ENCODE assay signal across 17 mouse cellular contexts in genomic region chr6:134961858-134962517, GRCm38 (mm10). TPM values are rescaled to one million over a fixed set of nuclear protein-coding genes. Genes with fewer than 3 reads are reported as not detected.
DNase-seq lines count a peak whose midpoint lies in the region; ATAC-seq and TF ChIP-seq lines count a peak whose summit lies in the region.
"Had no signal": no experiment of that assay in that cellular context is flagged by ENCODE, and none has a peak within 500 bp of the region (broad histone marks: within the 10 kb centered on the region; RNA-seq: fewer than 3 reads in every experiment).

No protein-coding gene starts in this region.

- no peaks in the 10 kb centered on the region for H3K9me3 ChIP-seq in hindbrain, embryonic 11.5 days (ENCODE audit: control insufficient read depth, low read length)
- H3K9me3 ChIP-seq in hindbrain, embryonic 12.5 days (replicated peaks): no peaks in the 10 kb centered on the region
- no peaks in the 10 kb centered on the region for H3K9me3 ChIP-seq in midbrain, embryonic 13.5 days
- H3K9me3 ChIP-seq in midbrain, postnatal 0 days (ENCODE audit: low read length): no peaks in the 10 kb centered on the region
- no peaks in the 10 kb centered on the region for H3K9me3 ChIP-seq in embryonic facial prominence, embryonic 10.5 days
- H3K9me3 ChIP-seq in forebrain, embryonic 13.5 days (replicated peaks): no peaks in the 10 kb centered on the region
- H3K9me3 ChIP-seq in heart, embryonic 12.5 days (replicated peaks): no peaks in the 10 kb centered on the region
- H3K9me3 ChIP-seq: liver, embryonic 15.5 days had no signal

- H3K4me3 ChIP-seq in hindbrain, embryonic 11.5 days (ENCODE audit: low read depth, low read length): no peak overlapping the region
- H3K4me3 ChIP-seq in hindbrain, embryonic 12.5 days: no peak overlapping the region
- no peak overlapping the region for H3K4me3 ChIP-seq in midbrain, embryonic 13.5 days (replicated peaks)
- no peak overlapping the region for H3K4me3 ChIP-seq in midbrain, postnatal 0 days (ENCODE audit: low read depth, low read length)
- no peak overlapping the region for H3K4me3 ChIP-seq in embryonic facial prominence, embryonic 10.5 days
- no peak overlapping the region for H3K4me3 ChIP-seq in forebrain, embryonic 13.5 days
- no peak overlapping the region for H3K4me3 ChIP-seq in heart, embryonic 12.5 days
- H3K4me3 ChIP-seq: erythroblast, embryonic 14.5 days; liver, embryonic 15.5 days; myocyte had no signal

- H3K27ac ChIP-seq in hindbrain, embryonic 11.5 days (ENCODE audit: low read depth, low read length): peak overlapping the region; percentile 4; the same call in 1 of the 2 replicates
- no peak overlapping the region for H3K27ac ChIP-seq in hindbrain, embryonic 12.5 days
- peak overlapping the region; percentile 10; the same call in 1 of the 2 replicates for H3K27ac ChIP-seq in midbrain, embryonic 13.5 days
- no peak overlapping the region for H3K27ac ChIP-seq in midbrain, postnatal 0 days (ENCODE audit: low read depth, low read length)
- H3K27ac ChIP-seq in embryonic facial prominence, embryonic 10.5 days (replicated peaks): 0 out of 2 replicates have a peak overlapping the region, but pooled peaks have one; percentile 24
- peak overlapping the region; percentile 82 for H3K27ac ChIP-seq in forebrain, embryonic 13.5 days
- H3K27ac ChIP-seq in heart, embryonic 12.5 days (ENCODE audit: poor library complexity, severe bottlenecking): no peak overlapping the region
- H3K27ac ChIP-seq: liver, embryonic 15.5 days had no signal

- 0 out of 2 replicates have a peak, but pooled peaks cover 3% of the 10 kb centered on the region for H3K4me1 ChIP-seq in hindbrain, embryonic 11.5 days (replicated peaks; ENCODE audit: control insufficient read depth, insufficient read depth, low read length)
- H3K4me1 ChIP-seq in hindbrain, embryonic 12.5 days: peaks cover 19% of the 10 kb centered on the region
- H3K4me1 ChIP-seq in midbrain, embryonic 13.5 days (replicated peaks): peaks cover 26% of the 10 kb centered on the region
- no peaks in the 10 kb centered on the region for H3K4me1 ChIP-seq in midbrain, postnatal 0 days (ENCODE audit: insufficient read depth, low read length)
- peaks cover 31% of the 10 kb centered on the region for H3K4me1 ChIP-seq in embryonic facial prominence, embryonic 10.5 days
- H3K4me1 ChIP-seq in forebrain, embryonic 13.5 days: peaks cover 38% of the 10 kb centered on the region
- H3K4me1 ChIP-seq in heart, embryonic 12.5 days (replicated peaks): no peaks in the 10 kb centered on the region
- H3K4me1 ChIP-seq: liver, embryonic 15.5 days had no signal

- H3K9ac ChIP-seq in hindbrain, embryonic 11.5 days (ENCODE audit: low read depth, low read length): no peak overlapping the region
- no peak overlapping the region for H3K9ac ChIP-seq in hindbrain, embryonic 12.5 days
- no peak overlapping the region for H3K9ac ChIP-seq in midbrain, embryonic 13.5 days (replicated peaks)
- no peak overlapping the region for H3K9ac ChIP-seq in midbrain, postnatal 0 days (replicated peaks; ENCODE audit: low read length, poor library complexity, severe bottlenecking)
- H3K9ac ChIP-seq in forebrain, embryonic 13.5 days: no peak overlapping the region
- no peak overlapping the region for H3K9ac ChIP-seq in heart, embryonic 12.5 days
- H3K9ac ChIP-seq: liver, embryonic 15.5 days had no signal

- no peak for ATAC-seq in hindbrain, embryonic 11.5 days (ENCODE audit: low FRiP score)
- ATAC-seq in hindbrain, embryonic 12.5 days (ENCODE audit: low FRiP score): no peak
- ATAC-seq in midbrain, embryonic 13.5 days: no peak
- no peak for ATAC-seq in midbrain, postnatal 0 days (ENCODE audit: low FRiP score)
- peak; percentile 50 for ATAC-seq in forebrain, embryonic 13.5 days
- ATAC-seq in heart, embryonic 12.5 days (ENCODE audit: insufficient number of reproducible peaks, low FRiP score): no peak
- ATAC-seq: CD4-positive, CD25-positive, alpha-beta regulatory T cell, adult 4 months; inflammation-experienced regulatory T-cells, adult 6 months had no signal

- no peak overlapping the region for H3K4me2 ChIP-seq in hindbrain, embryonic 11.5 days (replicated peaks; ENCODE audit: low read depth, low read length)
- no peak overlapping the region for H3K4me2 ChIP-seq in hindbrain, embryonic 12.5 days (replicated peaks)
- no peak overlapping the region for H3K4me2 ChIP-seq in midbrain, embryonic 13.5 days (replicated peaks)
- H3K4me2 ChIP-seq in midbrain, postnatal 0 days (ENCODE audit: low read depth, low read length, poor library complexity, severe bottlenecking): no peak overlapping the region
- H3K4me2 ChIP-seq in forebrain, embryonic 13.5 days: no peak overlapping the region
- H3K4me2 ChIP-seq in heart, embryonic 12.5 days: no peak overlapping the region
- H3K4me2 ChIP-seq: liver, embryonic 15.5 days had no signal

- H3K27me3 ChIP-seq in hindbrain, embryonic 11.5 days (ENCODE audit: control insufficient read depth, insufficient read depth, low read length): no peaks in the 10 kb centered on the region
- H3K27me3 ChIP-seq in hindbrain, embryonic 12.5 days: no peaks in the 10 kb centered on the region
- H3K27me3 ChIP-seq in midbrain, embryonic 13.5 days: no peaks in the 10 kb centered on the region
- H3K27me3 ChIP-seq in midbrain, postnatal 0 days (ENCODE audit: insufficient read depth, low read length): no peaks in the 10 kb centered on the region
- no peaks in the 10 kb centered on the region for H3K27me3 ChIP-seq in embryonic facial prominence, embryonic 10.5 days (replicated peaks; ENCODE audit: low read depth, poor library complexity, severe bottlenecking)
- H3K27me3 ChIP-seq in forebrain, embryonic 13.5 days: 0 out of 2 replicates have a peak, but pooled peaks cover 2% of the 10 kb centered on the region
- H3K27me3 ChIP-seq in heart, embryonic 12.5 days (replicated peaks): no peaks in the 10 kb centered on the region
- H3K27me3 ChIP-seq: liver, embryonic 15.5 days had no signal

- no peak for TF ChIP-seq CTCF in midbrain, postnatal 0 days (IDR thresholded peaks at IDR 0.05)

- 51% methylated on average over 9 of the region's 9 CpGs for WGBS in hindbrain, embryonic 11.5 days
- WGBS in hindbrain, embryonic 12.5 days: 44% methylated on average over 9 of the region's 9 CpGs
- WGBS in midbrain, embryonic 13.5 days: 54% methylated on average over 9 of the region's 9 CpGs
- WGBS in midbrain, postnatal 0 days: 54% methylated on average over 9 of the region's 9 CpGs
- WGBS in embryonic facial prominence, embryonic 10.5 days: 41% methylated on average over 9 of the region's 9 CpGs
- WGBS in forebrain, embryonic 13.5 days: 26% methylated on average over 9 of the region's 9 CpGs
- WGBS in heart, embryonic 12.5 days: 61% methylated on average over 9 of the region's 9 CpGs

- H3K36me3 ChIP-seq in hindbrain, embryonic 11.5 days (ENCODE audit: control insufficient read depth, insufficient read depth, low read length): no peaks in the 10 kb centered on the region
- no peaks in the 10 kb centered on the region for H3K36me3 ChIP-seq in hindbrain, embryonic 12.5 days
- no peaks in the 10 kb centered on the region for H3K36me3 ChIP-seq in midbrain, embryonic 13.5 days
- H3K36me3 ChIP-seq in midbrain, postnatal 0 days (ENCODE audit: insufficient read depth, low read length): no peaks in the 10 kb centered on the region
- no peaks in the 10 kb centered on the region for H3K36me3 ChIP-seq in embryonic facial prominence, embryonic 10.5 days (replicated peaks)
- peaks cover 3% of the 10 kb centered on the region; the same call in 1 of the 2 replicates for H3K36me3 ChIP-seq in forebrain, embryonic 13.5 days (ENCODE audit: poor library complexity, severe bottlenecking)
- H3K36me3 ChIP-seq in heart, embryonic 12.5 days: no peaks in the 10 kb centered on the region

- DNase-seq in hindbrain, embryonic 11.5 days (ENCODE audit: low spot score): no peak
- DNase-seq in midbrain, postnatal 0 days (ENCODE audit: low spot score): no peak
- DNase-seq in embryonic facial prominence, embryonic 10.5 days (ENCODE audit: low spot score): no peak
- no peak for DNase-seq in left cerebral cortex, adult 8-10 months (ENCODE audit: low spot score in 2 of 2)
- DNase-seq: cerebellum, adult 2 months; kidney, adult 9 months; kidney, postnatal 4 days; right cerebral cortex, postnatal 4 days had no signal

RNA-seq across cellular contexts. Expression of gene Apold1, which starts 19.5 kb away (rescaled TPM):
- 3.0 and 3.7 TPM in 2 replicates for polyA plus RNA-seq in hindbrain, embryonic 11.5 days (2014; fragmentation: Nextera tagmentation; extraction: Ambion mirVana)
- 4.5 TPM in 2 replicates for polyA plus RNA-seq in hindbrain, embryonic 12.5 days (2016; fragmentation: Nextera tagmentation; extraction: Ambion mirVana)
- polyA plus RNA-seq in midbrain, embryonic 13.5 days (2015; fragmentation: Nextera tagmentation; extraction: Ambion mirVana): 3.0 and 3.7 TPM in 2 replicates
- 5.8 and 6.1 TPM in 2 replicates for total RNA-seq in midbrain, postnatal 0 days (2014; rRNA removed)
- 4.3 and 5.1 TPM in 2 replicates for polyA plus RNA-seq in midbrain, postnatal 0 days (2015; fragmentation: Nextera tagmentation; extraction: Ambion mirVana)
- polyA plus RNA-seq in embryonic facial prominence, embryonic 10.5 days (2016; fragmentation: Nextera tagmentation; extraction: Ambion mirVana): 2.6 and 2.7 TPM in 2 replicates
- 3.5 and 3.6 TPM in 2 replicates for polyA plus RNA-seq in forebrain, embryonic 13.5 days (2015; fragmentation: Nextera tagmentation; extraction: Ambion mirVana)
- 1 to 10 TPM; 3.8 to 4.8 (median 3.9) TPM for total RNA-seq in left cerebral cortex, adult 8-10 months (2022)
- polyA plus RNA-seq in heart, embryonic 12.5 days (2016; fragmentation: Nextera tagmentation; extraction: Ambion mirVana): 5.4 and 5.8 TPM in 2 replicates

RNA-seq across cellular contexts. Expression of gene Cdkn1b, which starts 41.8 kb away (rescaled TPM):
- polyA plus RNA-seq in hindbrain, embryonic 11.5 days (2014; fragmentation: Nextera tagmentation; extraction: Ambion mirVana): 23.9 and 24.1 TPM in 2 replicates
- 24.9 and 25.7 TPM in 2 replicates for polyA plus RNA-seq in hindbrain, embryonic 12.5 days (2016; fragmentation: Nextera tagmentation; extraction: Ambion mirVana)
- polyA plus RNA-seq in midbrain, embryonic 13.5 days (2015; fragmentation: Nextera tagmentation; extraction: Ambion mirVana): 33.8 and 35.1 TPM in 2 replicates
- total RNA-seq in midbrain, postnatal 0 days (2014; rRNA removed): 48.5 and 58.8 TPM in 2 replicates
- polyA plus RNA-seq in midbrain, postnatal 0 days (2015; fragmentation: Nextera tagmentation; extraction: Ambion mirVana): 23.9 and 25.6 TPM in 2 replicates
- 15.3 and 16.7 TPM in 2 replicates for polyA plus RNA-seq in embryonic facial prominence, embryonic 10.5 days (2016; fragmentation: Nextera tagmentation; extraction: Ambion mirVana)
- 48.8 and 58.5 TPM in 2 replicates for polyA plus RNA-seq in forebrain, embryonic 13.5 days (2015; fragmentation: Nextera tagmentation; extraction: Ambion mirVana)
- 10 to 100 TPM; 36.6 to 39.0 (median 37.9) TPM for total RNA-seq in left cerebral cortex, adult 8-10 months (2022)
- 16.8 and 17.4 TPM in 2 replicates for polyA plus RNA-seq in heart, embryonic 12.5 days (2016; fragmentation: Nextera tagmentation; extraction: Ambion mirVana)

RNA-seq across cellular contexts. Expression of gene Ddx47, which starts 49.4 kb away (rescaled TPM):
- polyA plus RNA-seq in hindbrain, embryonic 11.5 days (2014; fragmentation: Nextera tagmentation; extraction: Ambion mirVana): 101 and 102 TPM in 2 replicates
- 84.0 and 87.2 TPM in 2 replicates for polyA plus RNA-seq in hindbrain, embryonic 12.5 days (2016; fragmentation: Nextera tagmentation; extraction: Ambion mirVana)
- polyA plus RNA-seq in midbrain, embryonic 13.5 days (2015; fragmentation: Nextera tagmentation; extraction: Ambion mirVana): 87.6 TPM in 2 replicates
- total RNA-seq in midbrain, postnatal 0 days (2014; rRNA removed): 27.5 and 43.5 TPM in 2 replicates
- 58.1 and 58.4 TPM in 2 replicates for polyA plus RNA-seq in midbrain, postnatal 0 days (2015; fragmentation: Nextera tagmentation; extraction: Ambion mirVana)
- polyA plus RNA-seq in embryonic facial prominence, embryonic 10.5 days (2016; fragmentation: Nextera tagmentation; extraction: Ambion mirVana): 113 and 117 TPM in 2 replicates
- polyA plus RNA-seq in forebrain, embryonic 13.5 days (2015; fragmentation: Nextera tagmentation; extraction: Ambion mirVana): 93.9 and 101 TPM in 2 replicates
- 10 to 100 TPM; 54.2 to 60.6 (median 56.4) TPM for total RNA-seq in left cerebral cortex, adult 8-10 months (2022)
- polyA plus RNA-seq in heart, embryonic 12.5 days (2016; fragmentation: Nextera tagmentation; extraction: Ambion mirVana): 64.3 and 65.4 TPM in 2 replicates

Comparison
In these comparisons a context has a peak if more than half of its experiments do, and no peak if none do; other contexts are left out.
1. H3K27ac ChIP-seq: peak in hindbrain, embryonic 11.5 days (single experiment), midbrain, embryonic 13.5 days (single experiment), embryonic facial prominence, embryonic 10.5 days (single experiment) and forebrain, embryonic 13.5 days (single experiment); none in hindbrain, embryonic 12.5 days (single experiment), midbrain, postnatal 0 days (single experiment) and heart, embryonic 12.5 days (single experiment).